Mouse (Mus musculus) ES-Bruce4 (cell line): ENCODE measurements around the gene Kbtbd6. TPM values are rescaled to one million over a fixed set of nuclear protein-coding genes. Genes with fewer than 3 reads are reported as not detected.
"Not testable (repeated sequence)": the region's sequence is repeated elsewhere in the genome, so short reads cannot be mapped to it uniquely, and the experiment has no call there.

ENCODE experiments used
- H3K27ac ChIP-seq: 2 replicates; pipeline ENCODE4 v1.5.1; 2012; ENCODE audit warnings: low read length, inconsistent platforms; ENCODE audit not compliant: insufficient read depth
- H3K27me3 ChIP-seq: 2 replicates; pipeline ENCODE4 v1.6.1; 2012; ENCODE audit warnings: mild to moderate bottlenecking, low read length, inconsistent platforms; ENCODE audit not compliant: control insufficient read depth, poor library complexity, insufficient read depth, severe bottlenecking
- H3K36me3 ChIP-seq: 2 replicates; pipeline ENCODE4 v1.6.1; 2012; ENCODE audit warnings: inconsistent platforms, mild to moderate bottlenecking, low read length, moderate library complexity; ENCODE audit not compliant: control insufficient read depth, poor library complexity, insufficient read depth, severe bottlenecking
- H3K4me1 ChIP-seq: one replicate; pipeline ENCODE4 v1.8.1; 2011; ENCODE audit warnings: low read length; ENCODE audit not compliant: control insufficient read depth, insufficient read depth
- H3K4me3 ChIP-seq: 2 replicates; pipeline ENCODE4 v1.5.1; 2011; ENCODE audit warnings: low read depth, mild to moderate bottlenecking, low read length
- H3K9ac ChIP-seq: 2 replicates; pipeline ENCODE4 v1.6.1; 2012; ENCODE audit warnings: low read depth, mild to moderate bottlenecking, inconsistent platforms; ENCODE audit not compliant: poor library complexity, severe bottlenecking
- H3K9me3 ChIP-seq: replicated peaks from 2 replicates; pipeline ENCODE4 v1.6.1; 2012; ENCODE audit warnings: mild to moderate bottlenecking, low read length, inconsistent platforms; ENCODE audit not compliant: control insufficient read depth, poor library complexity, insufficient read depth, severe bottlenecking
- CTCF ChIP-seq: IDR thresholded peaks from one replicate; pipeline ENCODE4 v1.8.1; 2011; ENCODE audit warnings: low read depth, low read length
- EP300 ChIP-seq: IDR thresholded peaks from 2 replicates; pipeline ENCODE4 v1.6.1; 2011; ENCODE audit warnings: low read depth, low read length; ENCODE audit not compliant: insufficient read depth
- POLR2A ChIP-seq: IDR thresholded peaks from one replicate; pipeline ENCODE4 v1.8.1; 2011; ENCODE audit warnings: low read length; ENCODE audit not compliant: insufficient read depth
- polyA plus RNA-seq: library from polyadenylated mRNA; stranded (reverse); fragments of >200 nt; gene quantifications from 2 replicates; pipeline ENCODE4 v1.2.4, GENCODE M21; 2011; ENCODE audit warnings: low read depth; ENCODE audit not compliant: missing spikeins, insufficient read depth, insufficient read length

Gene Kbtbd6
- polyA plus RNA-seq, 1 experiment = 1.7 TPM

DNA sequence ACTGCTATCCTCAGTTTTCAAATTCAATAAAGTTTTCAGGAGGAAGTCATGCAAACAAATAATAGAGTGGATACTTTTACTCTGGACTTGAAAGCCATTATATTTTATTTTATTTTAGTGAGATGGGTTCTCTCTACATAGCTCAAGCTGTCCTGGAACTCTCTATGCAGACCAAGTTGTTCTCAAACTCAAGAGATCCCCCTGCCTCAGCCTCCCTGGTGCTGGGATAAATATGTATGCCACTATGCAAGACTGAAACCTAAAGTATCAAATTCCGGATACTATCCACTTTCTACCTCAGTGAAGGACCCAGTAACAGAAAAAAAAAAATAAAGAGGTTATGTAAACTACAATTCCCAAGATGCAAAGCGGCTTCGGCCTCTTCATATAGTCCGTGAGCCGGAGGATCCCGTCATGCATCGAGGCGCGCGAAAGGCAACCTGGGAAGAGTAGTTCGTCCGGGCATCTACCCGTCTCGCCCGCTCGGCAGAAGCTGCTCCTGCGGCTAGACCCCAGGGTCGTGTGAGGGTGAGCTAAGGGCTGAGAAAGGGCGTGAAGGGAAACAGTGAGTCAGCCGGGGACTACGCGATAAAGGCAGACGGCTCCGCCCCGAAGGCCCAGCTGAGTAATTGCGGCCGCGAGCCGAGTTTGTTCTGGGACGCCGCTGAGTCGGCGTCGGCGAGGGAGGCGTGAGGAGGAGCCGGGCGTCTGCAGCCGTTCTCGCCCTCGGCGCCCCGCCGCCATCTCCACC lies 25.5 kb upstream of the Kbtbd6 start, which contains the start of gene Kbtbd7:
TSS of gene Kbtbd7 (plus strand) at position 533 of the 751 bp plus-strand sequence.
- Histone ChIP-seq H3K27ac (no peak within 1 kb of the TSS), H3K4me3 (peak within 1 kb of the TSS; percentile 55), H3K36me3 (no peaks in the 10 kb centered on the region), H3K9ac (no peak within 1 kb of the TSS), H3K4me1 (peaks cover 5% of the 10 kb centered on the region), H3K9me3 (0 out of 2 replicates have a peak, but pooled peaks cover 3% of the 10 kb centered on the region), H3K27me3 (no peaks in the 10 kb centered on the region)
- TF ChIP-seq CTCF = no peak
- TF ChIP-seq EP300 = peak; percentile 52; the same call in 1 of the 2 replicates
- TF ChIP-seq POLR2A = no peak

DNA sequence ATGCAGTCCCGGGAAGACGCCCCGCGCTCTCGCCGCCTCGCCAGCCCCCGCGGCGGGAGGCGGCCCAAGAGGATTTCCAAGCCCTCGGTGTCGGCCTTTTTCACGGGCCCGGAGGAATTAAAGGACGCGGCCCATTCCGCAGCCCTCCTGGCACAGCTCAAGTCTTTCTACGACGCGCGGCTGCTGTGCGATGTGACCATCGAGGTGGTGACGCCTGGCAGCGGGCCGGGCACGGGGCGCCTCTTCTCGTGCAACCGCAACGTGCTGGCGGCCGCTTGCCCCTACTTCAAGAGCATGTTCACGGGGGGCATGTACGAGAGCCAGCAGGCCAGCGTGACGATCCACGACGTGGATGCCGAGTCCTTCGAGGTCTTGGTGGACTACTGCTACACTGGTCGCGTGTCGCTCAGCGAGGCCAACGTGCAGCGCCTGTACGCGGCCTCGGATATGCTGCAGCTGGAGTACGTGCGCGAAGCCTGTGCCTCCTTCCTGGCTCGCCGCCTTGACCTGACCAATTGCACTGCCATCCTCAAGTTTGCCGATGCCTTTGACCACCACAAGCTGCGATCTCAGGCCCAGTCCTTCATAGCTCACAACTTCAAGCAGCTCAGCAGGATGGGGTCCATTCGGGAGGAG lies 24.8 kb upstream of the Kbtbd6 start:
- H3K27me3 ChIP-seq, H3K4me1 ChIP-seq, H3K27ac ChIP-seq, H3K36me3 ChIP-seq, H3K9me3 ChIP-seq, H3K9ac ChIP-seq: not testable (repeated sequence)
- peak overlapping the region; percentile 55; the same call in 1 of the 2 replicates for H3K4me3 ChIP-seq

DNA sequence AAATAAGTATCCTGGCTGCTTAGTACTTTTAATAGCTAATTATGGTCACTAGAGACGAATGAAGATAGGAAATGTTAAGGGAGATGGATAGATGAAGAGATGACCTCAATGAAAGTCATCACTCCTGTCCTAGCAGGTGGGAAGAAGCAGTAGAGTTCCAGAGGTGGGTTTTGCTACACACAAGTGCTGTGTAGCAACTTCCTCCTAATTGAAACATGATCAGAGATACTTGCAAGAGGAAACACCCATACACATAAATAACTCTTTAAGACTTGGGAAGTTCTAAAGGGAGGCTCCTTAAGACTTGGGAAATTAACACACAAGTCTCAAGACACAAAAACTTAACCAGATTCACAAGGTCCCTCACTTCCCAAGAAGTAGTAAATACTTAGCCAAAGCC lies 17.6 kb upstream of the Kbtbd6 start:
- TF ChIP-seq POLR2A (no peak), EP300 (no peak), CTCF (no peak)
- no peak overlapping the region for H3K9ac ChIP-seq
- no peak overlapping the region for H3K27ac ChIP-seq
- peaks cover 4% of the 10 kb centered on the region; the same call in 1 of the 2 replicates for H3K9me3 ChIP-seq
- H3K4me3 ChIP-seq = no peak overlapping the region
- no peaks in the 10 kb centered on the region for H3K4me1 ChIP-seq
- no peaks in the 10 kb centered on the region for H3K36me3 ChIP-seq
- no peaks in the 10 kb centered on the region for H3K27me3 ChIP-seq

DNA sequence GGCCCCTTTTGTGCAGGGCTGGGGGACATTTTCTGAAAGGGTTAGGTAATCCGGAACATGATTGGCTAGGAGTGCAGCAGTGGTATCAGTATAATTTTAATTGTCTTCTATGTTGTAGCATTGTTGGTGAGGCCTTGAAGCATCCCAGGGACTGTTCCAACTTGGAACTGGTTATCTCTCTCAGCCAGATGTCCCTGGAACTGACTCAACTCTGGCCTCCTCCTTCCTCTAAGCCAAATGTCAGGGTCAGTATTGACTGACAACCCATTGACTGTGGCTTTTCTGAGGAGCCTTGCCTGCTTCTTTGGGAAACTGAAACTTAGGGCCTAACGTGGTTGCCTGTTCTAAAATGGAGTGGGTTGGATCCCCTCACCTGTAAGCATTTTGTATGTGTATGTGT lies 11.0 kb upstream of the Kbtbd6 start:
- no peaks in the 10 kb centered on the region for H3K4me1 ChIP-seq
- no peak overlapping the region for H3K4me3 ChIP-seq
- H3K9ac ChIP-seq = no peak overlapping the region
- no peaks in the 10 kb centered on the region for H3K27me3 ChIP-seq
- H3K27ac ChIP-seq = no peak overlapping the region
- H3K9me3 ChIP-seq = 0 out of 2 replicates have a peak, but pooled peaks cover 4% of the 10 kb centered on the region
- TF ChIP-seq POLR2A = no peak
- no peak for TF ChIP-seq CTCF
- no peak for TF ChIP-seq EP300
- no peaks in the 10 kb centered on the region for H3K36me3 ChIP-seq

DNA sequence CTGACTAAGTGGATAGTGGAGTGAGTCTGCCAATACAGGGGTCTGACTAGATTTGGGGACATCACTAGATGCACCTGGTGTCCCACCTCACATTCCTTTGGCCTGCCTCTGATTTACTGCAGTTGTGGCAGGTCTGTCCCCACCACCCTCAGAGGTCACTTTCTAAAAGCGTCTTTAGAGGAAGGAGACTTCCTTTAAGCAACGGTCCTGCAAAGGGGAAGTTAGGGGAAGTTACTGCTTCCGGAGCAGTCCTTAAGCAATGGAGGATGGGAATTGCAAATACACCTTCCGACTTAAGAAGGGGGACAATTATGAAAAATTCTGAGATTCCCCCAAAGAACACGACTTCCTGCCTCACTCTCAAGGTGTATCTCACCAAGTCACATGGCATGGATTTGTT lies 10.2 kb upstream of the Kbtbd6 start:
- no peak for TF ChIP-seq POLR2A
- no peak for TF ChIP-seq CTCF
- no peak for TF ChIP-seq EP300
- Histone ChIP-seq H3K27ac (no peak overlapping the region), H3K4me3 (no peak overlapping the region), H3K4me1 (no peaks in the 10 kb centered on the region), H3K27me3 (no peaks in the 10 kb centered on the region), H3K9me3 (0 out of 2 replicates have a peak, but pooled peaks cover 4% of the 10 kb centered on the region), H3K9ac (no peak overlapping the region), H3K36me3 (no peaks in the 10 kb centered on the region)

DNA sequence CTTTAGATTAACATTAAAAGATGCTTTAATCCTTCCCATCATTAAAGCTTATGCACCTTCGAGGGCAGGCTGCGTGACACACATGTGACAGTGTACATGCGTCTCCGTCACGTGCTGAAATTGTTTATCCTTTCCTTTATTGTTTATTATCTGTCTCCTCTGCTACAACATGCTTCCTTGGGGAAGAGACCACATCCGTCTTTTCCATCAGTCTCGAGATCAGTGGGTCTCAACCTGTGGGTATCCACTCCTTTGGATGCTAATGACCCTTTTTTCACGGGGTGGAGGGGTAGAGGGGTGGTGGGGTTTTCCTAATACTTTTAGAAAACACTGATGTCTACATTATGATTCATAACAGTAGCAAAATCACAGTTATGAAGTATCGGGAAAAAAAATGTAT lies 7.0 kb upstream of the Kbtbd6 start:
- H3K4me3 ChIP-seq = no peak overlapping the region
- H3K27ac ChIP-seq = no peak overlapping the region
- no peaks in the 10 kb centered on the region for H3K27me3 ChIP-seq
- no peaks in the 10 kb centered on the region for H3K4me1 ChIP-seq
- no peak overlapping the region for H3K9ac ChIP-seq
- 0 out of 2 replicates have a peak, but pooled peaks cover 2% of the 10 kb centered on the region for H3K9me3 ChIP-seq
- no peaks in the 10 kb centered on the region for H3K36me3 ChIP-seq
- TF ChIP-seq EP300 (no peak), POLR2A (no peak), CTCF (no peak)
